8 mouse cellular contexts compared by ENCODE assay signal in genomic region chr11:64434611-64435545, GRCm38 (mm10). TPM values are rescaled to one million over a fixed set of nuclear protein-coding genes. Genes with fewer than 3 reads are reported as not detected.
DNase-seq lines count a peak whose midpoint lies in the region; ATAC-seq and TF ChIP-seq lines count a peak whose summit lies in the region.

Gene Hs3st3a1, plus strand, starts transcription at chr11:64435332.

- peaks cover 15% of the 10 kb centered on the region; the same call in 1 of the 2 replicates for H3K4me1 ChIP-seq in E14TG2a.4 (replicated peaks; ENCODE audit: low read depth, low read length)
- H3K4me1 ChIP-seq in forebrain, postnatal 0 days (ENCODE audit: insufficient read depth): no peaks in the 10 kb centered on the region; the same call in none of the 2 replicates

- H3K4me2 ChIP-seq in forebrain, postnatal 0 days (ENCODE audit: low read depth): peak within 1 kb of the TSS; percentile 99

- 2% methylated on average over 34 of the region's 36 CpGs for WGBS in forebrain, postnatal 0 days

- no peak for TF ChIP-seq CTCF in E14TG2a.4 (conservative IDR thresholded peaks at IDR 0.05; ENCODE audit: low read length)
- no peak for TF ChIP-seq CTCF in forebrain, postnatal 0 days (IDR thresholded peaks at IDR 0.05; ENCODE audit: low read depth)

- no peaks in the 10 kb centered on the region for H3K9me3 ChIP-seq in E14TG2a.4 (ENCODE audit: low read length)
- no peaks in the 10 kb centered on the region for H3K9me3 ChIP-seq in forebrain, postnatal 0 days (ENCODE audit: low read length)

- no peaks in the 10 kb centered on the region for H3K36me3 ChIP-seq in E14TG2a.4 (ENCODE audit: insufficient read depth, low read length)
- no peaks in the 10 kb centered on the region for H3K36me3 ChIP-seq in forebrain, postnatal 0 days (ENCODE audit: insufficient read depth)

- peak within 1 kb of the TSS; percentile 81 for H3K4me3 ChIP-seq in E14TG2a.4 (replicated peaks; ENCODE audit: low read length)
- peak within 1 kb of the TSS; percentile 43 for H3K4me3 ChIP-seq in forebrain, postnatal 0 days (ENCODE audit: low read depth, low read length)

- no peak within 1 kb of the TSS for H3K27ac ChIP-seq in forebrain, postnatal 0 days (ENCODE audit: low read depth, low read length)

- peaks cover 37% of the 10 kb centered on the region for H3K27me3 ChIP-seq in E14TG2a.4 (ENCODE audit: insufficient read depth, low read length)
- peaks cover 26% of the 10 kb centered on the region for H3K27me3 ChIP-seq in forebrain, postnatal 0 days (ENCODE audit: insufficient read depth, low read length)

- peak; percentile 47 for ATAC-seq in forebrain, postnatal 0 days
- ATAC-seq in megakaryocyte, adult 5-6 weeks (ENCODE audit: poor library complexity, severe bottlenecking): peak; percentile 52

- intact Hi-C loops in heart, postnatal 36 days (cut with DNase I): no loop called here

- H3K9ac ChIP-seq in forebrain, postnatal 0 days: peak within 1 kb of the TSS; percentile 48

- peak; percentile 73 for DNase-seq in adrenal gland, postnatal 14 days
- peak; percentile 26 for DNase-seq in forebrain, postnatal 0 days
- peak; percentile 58 to 75 for DNase-seq in heart, postnatal 36 days
- DNase-seq in left cerebral cortex, adult 11 months (ENCODE audit: low spot score): peak; percentile 4
- peak; percentile 7 for DNase-seq in right cerebral cortex, postnatal 14 days
- no peak for DNase-seq in cerebellum, adult 9-10 months

RNA-seq across cellular contexts. Expression of gene Hs3st3a1, which starts in this region (rescaled TPM):
- 0.56 and 0.79 TPM in 2 replicates for total RNA-seq in adrenal gland, postnatal 14 days (2021)
- 0.77 and 1.7 TPM in 2 replicates for total RNA-seq in forebrain, postnatal 0 days (2014; rRNA removed)
- polyA plus RNA-seq in forebrain, postnatal 0 days (2015; fragmentation: Nextera tagmentation; extraction: Ambion mirVana): 0.13 and 0.27 TPM in 2 replicates
- under 1 TPM; 0.36 to 0.43 TPM for total RNA-seq in heart, postnatal 36 days (2021)
- not detected in 2 replicates for total RNA-seq in megakaryocyte, adult 5-6 weeks (2015)
- not detected in 2 replicates for total RNA-seq in megakaryocyte, adult 5-6 weeks (2017)

Comparison
In these comparisons a context has a peak if more than half of its experiments do, and no peak if none do; other contexts are left out.
1. Peak in DNase-seq in adrenal gland, postnatal 14 days; RNA of the gene not detected or under 1 TPM.
2. Peak in DNase-seq in heart, postnatal 36 days; RNA of the gene not detected or under 1 TPM.
3. Peak in ATAC-seq in megakaryocyte, adult 5-6 weeks; RNA of the gene not detected or under 1 TPM.